Mouse (Mus musculus): ENCODE measurements at regions not wholly inside any gene's neighbourhood (a gene's known extent, or its start where the extent isn't known, plus 50 kb on each side); places are given as distances from the start of the nearest gene placed in this dataset.

DNA sequence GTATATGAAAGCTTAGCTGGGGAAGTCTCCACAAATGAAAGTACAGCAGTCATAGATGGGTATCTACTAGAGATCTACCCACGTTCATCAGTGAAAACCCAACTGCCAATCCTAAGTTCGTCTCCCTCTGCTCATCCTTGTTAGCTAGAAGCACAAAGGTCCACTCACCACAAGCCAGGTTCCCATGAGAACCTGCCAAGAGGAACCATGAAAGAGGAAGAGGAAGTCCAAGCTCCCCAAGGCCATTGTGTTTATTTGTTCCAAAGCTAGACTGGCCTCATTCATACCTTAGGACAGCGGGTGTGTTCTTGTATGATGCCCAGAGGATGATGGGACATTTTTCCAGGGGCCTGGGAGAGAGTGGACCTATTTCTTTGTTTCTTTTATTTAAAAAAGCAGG is 150.4 kb downstream of the Irs2 start:
- TF ChIP-seq POLR2A (IDR thresholded peaks at IDR 0.05; ENCODE audit: borderline replicate concordance, extremely low read depth, low read depth, low read length), result no peak
- TF ChIP-seq CTCF (IDR thresholded peaks at IDR 0.05; ENCODE audit: insufficient read depth, low read length), result no peak

Measured in lung, adult 2 months (tissue).